Mouse (Mus musculus) lung, postnatal 0 days (tissue): ENCODE data around the gene Dhdh.

Source experiments
- CTCF ChIP-seq: IDR thresholded peaks from 2 replicates; pipeline ENCODE4 v1.5.1; 2016; ENCODE audit warnings: antibody characterized with exemption, mild to moderate bottlenecking
- EP300 ChIP-seq: IDR thresholded peaks from 2 replicates; pipeline ENCODE4 v1.6.1; 2016; ENCODE audit warnings: antibody characterized with exemption, mild to moderate bottlenecking, control low read depth

- TF ChIP-seq CTCF (no peak), EP300 (no peak)
These were observed 23.5 kb downstream of the Dhdh start for GRCm38 (mm10) chr7:45465112-45465511.
